26 mouse cellular contexts compared by ENCODE assay signal in the genomic region with DNA sequence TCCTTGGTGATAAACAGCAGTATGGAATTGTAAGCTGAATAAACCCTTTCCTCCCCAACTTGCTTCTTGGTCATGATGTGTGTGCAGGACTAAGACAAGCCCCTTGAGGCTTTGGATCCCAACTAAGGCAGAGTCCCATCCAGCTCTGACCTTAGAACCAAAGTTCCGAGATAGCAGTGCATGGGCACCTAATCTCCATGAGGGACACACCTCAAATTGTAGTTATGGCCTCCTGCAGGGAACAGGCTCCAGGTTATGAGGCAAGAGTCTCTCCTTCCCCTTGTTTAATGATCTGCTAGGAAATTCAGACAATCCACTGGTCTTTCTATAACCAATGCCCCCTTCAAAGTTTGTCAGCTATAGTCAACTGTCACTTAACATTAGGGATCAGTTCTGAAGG.
"Had no signal": no experiment of that assay in that cellular context is flagged by ENCODE, and none has a peak within 500 bp of the region (broad histone marks: within the 10 kb centered on the region; RNA-seq: fewer than 3 reads in every experiment).

No protein-coding gene starts in this region.

- H3K4me2 ChIP-seq: heart, embryonic 12.5 days; hindbrain, embryonic 12.5 days; hindbrain, embryonic 14.5 days; limb, embryonic 13.5 days; limb, embryonic 15.5 days; liver, embryonic 12.5 days had no signal

- H3K27me3 ChIP-seq: heart, embryonic 12.5 days; hindbrain, embryonic 12.5 days; limb, embryonic 13.5 days; limb, embryonic 15.5 days had no signal

- H3K36me3 ChIP-seq: heart, embryonic 12.5 days; hindbrain, embryonic 10.5 days; hindbrain, embryonic 12.5 days; limb, embryonic 13.5 days; limb, embryonic 15.5 days; liver, embryonic 12.5 days had no signal

- H3K27ac ChIP-seq: heart, adult 2 months; hindbrain, embryonic 12.5 days; hindbrain, embryonic 14.5 days; layer of hippocampus, adult 2 months; limb, embryonic 15.5 days; liver, embryonic 12.5 days; liver, embryonic 14.5 days had no signal

- ATAC-seq: hindbrain, embryonic 16.5 days; inflammation-experienced regulatory T-cells, adult 6 months; liver, embryonic 12.5 days had no signal

- H3K9me3 ChIP-seq: heart, embryonic 12.5 days; hindbrain, embryonic 10.5 days; hindbrain, embryonic 12.5 days; limb, embryonic 13.5 days; limb, embryonic 15.5 days; liver, embryonic 12.5 days had no signal

- H3K9ac ChIP-seq: heart, embryonic 12.5 days; hindbrain, embryonic 12.5 days; hindbrain, embryonic 14.5 days; limb, embryonic 13.5 days; limb, embryonic 15.5 days; liver, embryonic 12.5 days; liver, embryonic 14.5 days had no signal

- DNase-seq: gastrocnemius, postnatal 14 days; gastrocnemius, postnatal 36 days; heart, adult 11 months; heart, adult 2 months; heart, postnatal 10 days; heart, postnatal 36 days; kidney, adult 11 months; kidney, adult 2 months; kidney, adult 9 months; kidney, postnatal 10 days; kidney, postnatal 25 days; kidney, postnatal 4 days; layer of hippocampus, adult 9-11 months; layer of hippocampus, postnatal 36 days; left cerebral cortex, postnatal 4 days had no signal

- H3K4me3 ChIP-seq: heart, adult 2 months; heart, embryonic 12.5 days; hindbrain, embryonic 10.5 days; hindbrain, embryonic 12.5 days; layer of hippocampus, adult 2 months; limb, embryonic 13.5 days; limb, embryonic 15.5 days; liver, embryonic 12.5 days had no signal
